ENCODE assay signal across 8 mouse cellular contexts in the genomic region with DNA sequence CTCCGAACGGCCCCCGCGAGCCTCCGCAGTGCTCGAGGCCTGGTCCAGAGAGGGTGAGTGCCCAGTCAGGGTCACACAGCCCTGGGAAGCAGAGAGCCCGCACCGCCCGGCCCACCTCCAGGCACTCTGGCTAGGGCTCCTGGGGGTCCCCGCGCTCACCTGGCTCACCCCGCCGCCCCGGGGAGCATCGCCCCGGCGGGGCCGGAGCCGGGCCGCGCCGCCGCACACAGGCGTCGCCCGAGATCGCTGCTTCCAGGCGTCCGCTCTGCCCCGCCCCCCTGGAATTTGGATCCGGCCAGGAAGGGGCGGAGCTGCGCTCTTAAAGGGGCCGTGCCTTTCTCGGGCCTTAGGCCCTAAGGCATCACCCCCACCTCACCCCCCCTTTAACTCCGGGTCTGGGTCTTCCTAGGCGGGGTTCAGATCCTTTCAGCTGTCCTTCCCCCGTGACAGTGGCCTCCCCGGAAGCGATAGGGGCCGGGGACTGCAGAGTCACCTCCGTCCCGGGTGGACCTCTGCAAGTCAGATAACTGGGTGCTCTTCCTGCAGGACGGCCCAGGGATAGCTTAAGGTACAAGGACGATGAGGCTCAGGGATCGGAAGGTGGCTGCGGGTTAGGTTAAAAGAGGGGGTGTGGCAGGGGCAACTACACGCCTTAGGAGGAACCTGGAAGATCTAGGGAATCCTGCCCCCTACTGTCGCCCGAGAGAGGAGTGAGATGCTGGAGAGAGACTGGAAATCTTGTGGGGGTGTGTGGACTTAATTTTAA. TPM values are rescaled to one million over a fixed set of nuclear protein-coding genes. Genes with fewer than 3 reads are reported as not detected.
A peak's percentile ranks its signal among the peaks of the same experiment; 100 is the strongest.
DNase-seq lines count a peak whose midpoint lies in the region; ATAC-seq and TF ChIP-seq lines count a peak whose summit lies in the region.

Gene Gas2l1 (minus strand): TSS at position 272 of the 766 bp plus-strand sequence.

- peak within 1 kb of the TSS; percentile 66; the same call in 1 of the 2 replicates for H3K27ac ChIP-seq in embryonic facial prominence, embryonic 13.5 days
- H3K27ac ChIP-seq in kidney, adult 2 months (ENCODE audit: insufficient read depth, low read depth, low read length): peak within 1 kb of the TSS; percentile 44; the same call in 1 of the 2 replicates

- DNase-seq in B cell, adult 2 months: peak; percentile 67 to 68
- peak; percentile 66 to 80 for DNase-seq in adrenal gland, postnatal 4 days (ENCODE audit: low spot score in 2 of 2)
- peak; percentile 94 to 96 for DNase-seq in heart, adult 18-20 months
- peak; percentile 95 for DNase-seq in kidney, adult 2 months
- peak; percentile 91 for DNase-seq in liver
- DNase-seq in splenic B cell, adult 2 months (ENCODE audit: low read depth, low spot score): peak; percentile 67

- H3K9me3 ChIP-seq in embryonic facial prominence, embryonic 13.5 days: no peaks in the 10 kb centered on the region

- peaks cover 46% of the 10 kb centered on the region for H3K27me3 ChIP-seq in embryonic facial prominence, embryonic 13.5 days
- H3K27me3 ChIP-seq in kidney, adult 2 months (replicated peaks; ENCODE audit: control insufficient read depth, insufficient read depth, low read length): no peaks in the 10 kb centered on the region
- H3K27me3 ChIP-seq in splenic B cell, adult 2 months (ENCODE audit: control insufficient read depth, insufficient read depth, low read length, poor library complexity, severe bottlenecking): no peaks in the 10 kb centered on the region

- peak within 1 kb of the TSS; percentile 76 for H3K4me3 ChIP-seq in embryonic facial prominence, embryonic 13.5 days
- H3K4me3 ChIP-seq in kidney, adult 2 months (ENCODE audit: insufficient read depth, low read depth, low read length): peak within 1 kb of the TSS; percentile 75

- peak; percentile 75 for TF ChIP-seq CTCF in kidney, adult 2 months (conservative IDR thresholded peaks at IDR 0.05; ENCODE audit: insufficient read depth, insufficient read length, low read depth, low read length)

- H3K36me3 ChIP-seq in embryonic facial prominence, embryonic 13.5 days: peaks cover 29% of the 10 kb centered on the region
- peaks cover 3% of the 10 kb centered on the region for H3K36me3 ChIP-seq in kidney, adult 2 months (ENCODE audit: control insufficient read depth, insufficient read depth, low read length)
- peaks cover 3% of the 10 kb centered on the region for H3K36me3 ChIP-seq in splenic B cell, adult 2 months (ENCODE audit: control insufficient read depth, insufficient read depth, low read length, poor library complexity, severe bottlenecking)

- TF ChIP-seq POLR2A in kidney, adult 2 months (IDR thresholded peaks at IDR 0.05; ENCODE audit: low read depth, low read length): no peak

- ATAC-seq in embryonic facial prominence, embryonic 13.5 days (ENCODE audit: insufficient number of reproducible peaks, insufficient read depth, low FRiP score, low TSS enrichment, low read depth): peak; percentile 64
- peak; percentile 24; the same call in 1 of the 2 replicates for ATAC-seq in monocyte, adult 5-6 weeks (replicated peaks; ENCODE audit: insufficient number of reproducible peaks, low FRiP score, low TSS enrichment, poor library complexity, severe bottlenecking)

- H3K9ac ChIP-seq in embryonic facial prominence, embryonic 13.5 days: peak within 1 kb of the TSS; percentile 86

- H3K4me2 ChIP-seq in embryonic facial prominence, embryonic 13.5 days: peak within 1 kb of the TSS; percentile 95

- under 1% methylated on average over 47 of the region's 50 CpGs for WGBS in embryonic facial prominence, embryonic 13.5 days
- under 1% methylated on average over 47 of the region's 50 CpGs for WGBS in kidney, adult 2 months

- H3K4me1 ChIP-seq in embryonic facial prominence, embryonic 13.5 days: peaks cover 43% of the 10 kb centered on the region
- peaks cover 19% of the 10 kb centered on the region for H3K4me1 ChIP-seq in kidney, adult 2 months (ENCODE audit: control insufficient read depth, insufficient read depth, low read length)

RNA-seq across cellular contexts. Expression of gene Gas2l1, which starts in this region (rescaled TPM):
- total RNA-seq in adrenal gland, postnatal 4 days (2021): 10 to 100 TPM; 39.2 to 39.8 TPM
- 25.8 and 30.0 TPM in 2 replicates for polyA plus RNA-seq in embryonic facial prominence, embryonic 13.5 days (2015; fragmentation: Nextera tagmentation; extraction: Ambion mirVana)
- total RNA-seq in heart, adult 18-20 months (2021): 10 to 100 TPM; 16.1 to 17.6 TPM
- 40.2 and 48.3 TPM in 2 replicates for polyA plus RNA-seq in kidney, adult 2 months (2012; rRNA removed)
- 1.2 to 13.9 TPM (median 3.2 TPM) in 3 replicates for total RNA-seq in monocyte, adult 5-6 weeks (2017)

Comparison
In these comparisons a context has a peak if more than half of its experiments do, and no peak if none do; other contexts are left out.
1. Peak in every context shown above with its lines: DNase-seq, ATAC-seq, H3K4me3 ChIP-seq and H3K27ac ChIP-seq.